Mouse (Mus musculus): ENCODE data around the gene Slc8a1. TPM values are rescaled to one million over a fixed set of nuclear protein-coding genes. Genes with fewer than 3 reads are reported as not detected.

Slc8a1 gene
- polyA plus RNA-seq, 1 experiment: 73.8 TPM

DNA sequence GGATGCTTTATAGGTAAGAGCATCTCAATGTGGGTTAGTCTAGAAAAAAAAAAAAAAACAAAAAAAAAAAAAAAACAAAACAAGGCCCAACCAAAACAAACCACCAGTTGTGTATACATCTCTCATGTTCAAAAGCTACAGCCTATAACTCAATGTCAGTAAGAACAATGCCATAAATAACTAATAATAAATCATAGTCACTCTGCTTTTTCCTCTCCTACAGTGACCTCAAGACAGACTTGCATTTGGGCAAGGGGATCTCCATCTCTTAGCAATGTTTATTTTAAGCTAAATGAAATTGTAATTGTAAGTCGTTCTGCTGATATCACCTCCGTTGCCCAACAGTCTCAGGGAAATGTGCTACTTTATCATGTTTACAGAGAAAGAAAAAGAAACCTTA, 132.1 kb downstream of the Slc8a1 start:
- H3K27ac ChIP-seq (ENCODE audit: insufficient read depth, low read depth, low read length): no peak overlapping the region
- TF ChIP-seq POLR2A (IDR thresholded peaks at IDR 0.05; ENCODE audit: insufficient read depth, low read depth, low read length) (no peak), CTCF (IDR thresholded peaks at IDR 0.05; ENCODE audit: insufficient read depth, low read depth, low read length) (no peak)
- peaks cover 2% of the 10 kb centered on the region; the same call in 1 of the 2 replicates for H3K4me1 ChIP-seq (ENCODE audit: control insufficient read depth, insufficient read depth, low read length)
- WGBS: 63% methylated on average over 2 of the region's 2 CpGs
- no peak overlapping the region for H3K4me3 ChIP-seq (ENCODE audit: insufficient read depth, low read depth, low read length)

DNA sequence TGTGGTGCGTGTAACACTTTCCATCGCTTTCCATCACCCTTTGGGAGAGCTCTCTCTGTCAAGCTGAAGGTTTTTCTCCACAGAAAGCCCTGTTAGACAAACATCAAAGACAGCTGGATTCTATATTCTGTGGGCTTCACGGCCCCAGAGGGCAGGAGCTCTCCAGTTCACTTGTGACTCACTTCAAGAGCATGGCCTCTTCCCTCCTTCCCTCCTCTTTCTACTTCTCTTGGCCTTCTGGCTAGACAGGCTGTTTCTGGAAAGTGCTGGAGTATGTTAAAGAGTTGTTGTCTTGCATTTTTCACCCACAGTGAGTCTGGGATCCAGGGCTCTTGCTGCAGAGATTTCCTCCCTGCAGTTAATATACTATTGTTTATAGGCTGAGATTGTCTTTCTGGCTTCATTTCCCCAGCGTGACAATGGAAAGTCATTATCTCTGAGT, 132.9 kb downstream of the Slc8a1 start:
- no peak overlapping the region for H3K4me3 ChIP-seq (ENCODE audit: insufficient read depth, low read depth, low read length)
- 58% methylated on average over 4 of the region's 4 CpGs for WGBS
- no peak overlapping the region for H3K27ac ChIP-seq (ENCODE audit: insufficient read depth, low read depth, low read length)
- TF ChIP-seq CTCF (IDR thresholded peaks at IDR 0.05; ENCODE audit: insufficient read depth, low read depth, low read length) (no peak), POLR2A (IDR thresholded peaks at IDR 0.05; ENCODE audit: insufficient read depth, low read depth, low read length) (no peak)
- H3K4me1 ChIP-seq (ENCODE audit: control insufficient read depth, insufficient read depth, low read length): peaks cover 2% of the 10 kb centered on the region; the same call in 1 of the 2 replicates

DNA sequence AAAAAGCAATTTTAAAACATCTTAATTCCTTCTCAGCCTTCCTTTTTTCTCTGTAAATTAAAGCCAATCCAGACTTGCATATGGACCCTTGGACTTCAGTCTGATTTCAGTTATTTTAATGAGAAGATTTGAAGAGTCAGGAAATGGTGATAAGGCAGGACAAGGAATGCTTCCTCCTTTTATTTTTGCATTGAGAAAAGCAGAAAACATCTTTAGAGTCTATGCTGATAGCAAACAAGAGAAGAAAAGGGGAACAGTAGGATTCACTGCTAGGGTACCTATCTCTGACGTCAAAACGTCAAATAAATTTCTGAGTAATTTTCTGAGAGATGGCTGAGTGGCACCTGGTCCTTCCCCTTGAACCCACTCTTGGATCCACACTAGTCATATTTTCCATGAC, 139.1 kb downstream of the Slc8a1 start:
- no peak for TF ChIP-seq POLR2A (IDR thresholded peaks at IDR 0.05; ENCODE audit: insufficient read depth, low read depth, low read length)
- no peak for TF ChIP-seq CTCF (IDR thresholded peaks at IDR 0.05; ENCODE audit: insufficient read depth, low read depth, low read length)
- Histone ChIP-seq H3K27ac (ENCODE audit: insufficient read depth, low read depth, low read length) (no peak overlapping the region), H3K4me1 (ENCODE audit: control insufficient read depth, insufficient read depth, low read length) (no peaks in the 10 kb centered on the region), H3K4me3 (ENCODE audit: insufficient read depth, low read depth, low read length) (no peak overlapping the region)
- WGBS: 93% methylated on average over 2 of the region's 2 CpGs

DNA sequence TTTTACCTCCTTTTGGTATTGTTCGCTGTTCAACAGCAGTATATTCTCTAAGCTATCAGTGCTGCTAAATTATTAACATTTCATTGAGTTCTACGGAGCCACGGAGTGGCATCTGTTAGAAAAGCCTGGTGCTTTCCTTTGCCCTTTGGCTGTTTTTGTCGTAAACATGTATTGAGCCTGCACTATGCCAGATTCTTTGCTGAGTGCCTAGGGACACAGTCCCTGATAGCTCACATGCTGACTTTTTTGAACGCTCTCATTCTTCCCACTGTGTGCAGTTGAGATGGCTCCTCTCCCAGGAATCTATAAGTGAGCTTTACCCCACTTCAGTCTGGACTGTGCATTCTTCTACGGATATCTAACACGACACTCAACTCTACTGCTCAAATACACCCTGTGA, 148.4 kb downstream of the Slc8a1 start:
- TF ChIP-seq POLR2A (IDR thresholded peaks at IDR 0.05; ENCODE audit: insufficient read depth, low read depth, low read length): no peak
- TF ChIP-seq CTCF (IDR thresholded peaks at IDR 0.05; ENCODE audit: insufficient read depth, low read depth, low read length): no peak
- WGBS: 76% methylated on average over 7 of the region's 7 CpGs
- Histone ChIP-seq H3K27ac (ENCODE audit: insufficient read depth, low read depth, low read length) (no peak overlapping the region), H3K4me1 (ENCODE audit: control insufficient read depth, insufficient read depth, low read length) (peaks cover 4% of the 10 kb centered on the region; the same call in 1 of the 2 replicates), H3K4me3 (ENCODE audit: insufficient read depth, low read depth, low read length) (no peak overlapping the region)

DNA sequence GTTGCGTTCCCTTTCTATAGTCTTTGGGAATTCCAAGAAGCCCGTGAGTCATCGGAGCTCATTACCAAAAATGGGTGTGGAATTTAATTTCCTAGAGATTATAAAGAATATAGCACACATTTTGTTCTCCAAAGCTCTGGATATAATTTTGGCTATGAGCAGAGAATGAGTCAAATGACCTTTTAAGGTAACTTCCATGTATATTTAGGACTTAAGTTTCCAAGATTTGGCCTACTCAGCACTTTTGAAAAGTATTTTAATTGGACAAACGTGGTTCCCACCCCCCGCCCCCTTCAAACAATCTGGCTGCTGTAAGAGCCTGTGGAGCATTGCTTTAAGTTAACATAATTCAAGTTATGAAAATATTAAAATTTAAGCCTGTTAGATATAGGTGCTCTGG, 151.4 kb downstream of the Slc8a1 start:
- TF ChIP-seq CTCF (IDR thresholded peaks at IDR 0.05; ENCODE audit: insufficient read depth, low read depth, low read length) (no peak), POLR2A (IDR thresholded peaks at IDR 0.05; ENCODE audit: insufficient read depth, low read depth, low read length) (no peak)
- WGBS: 65% methylated on average over 5 of the region's 5 CpGs
- H3K4me1 ChIP-seq (ENCODE audit: control insufficient read depth, insufficient read depth, low read length): peaks cover 4% of the 10 kb centered on the region; the same call in 1 of the 2 replicates
- H3K27ac ChIP-seq (ENCODE audit: insufficient read depth, low read depth, low read length): no peak overlapping the region
- H3K4me3 ChIP-seq (ENCODE audit: insufficient read depth, low read depth, low read length): no peak overlapping the region

DNA sequence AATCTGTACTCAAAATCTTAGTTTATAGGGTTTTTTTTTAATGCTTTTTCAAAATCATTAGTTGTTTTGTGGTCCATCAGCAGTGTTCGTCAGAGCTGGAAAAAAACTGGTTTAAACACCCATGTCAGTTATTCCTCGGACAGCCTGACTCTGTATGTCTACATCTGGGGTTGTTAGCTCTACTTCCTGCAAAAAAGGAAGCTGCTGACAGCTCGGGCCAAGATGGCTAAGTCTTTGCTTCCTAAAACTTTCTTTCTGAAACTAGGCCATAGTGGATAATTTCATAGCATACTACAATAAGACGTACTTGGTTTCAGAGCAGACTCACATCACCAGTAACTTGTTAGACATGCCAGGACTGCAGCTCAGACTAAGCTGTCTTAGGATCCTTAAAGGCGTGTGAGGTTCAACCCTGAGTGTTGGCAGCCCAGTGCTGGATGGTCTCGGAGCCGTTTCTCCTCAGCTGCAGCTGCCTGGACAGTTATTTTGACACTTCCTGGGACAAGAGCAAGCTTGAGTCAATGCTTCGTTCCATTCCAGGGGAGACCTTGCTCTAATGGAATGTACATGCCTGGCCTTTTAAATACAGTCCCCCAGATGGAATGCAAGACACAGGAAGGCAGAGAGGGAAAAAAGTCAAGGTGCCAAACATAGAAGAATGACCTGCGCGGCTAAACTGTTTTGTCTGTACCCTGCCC, 158.3 kb downstream of the Slc8a1 start:
- TF ChIP-seq CTCF (IDR thresholded peaks at IDR 0.05; ENCODE audit: insufficient read depth, low read depth, low read length) (no peak), POLR2A (IDR thresholded peaks at IDR 0.05; ENCODE audit: insufficient read depth, low read depth, low read length) (no peak)
- 72% methylated on average over 10 of the region's 10 CpGs for WGBS
- H3K27ac ChIP-seq (ENCODE audit: insufficient read depth, low read depth, low read length): no peak overlapping the region
- H3K4me1 ChIP-seq (ENCODE audit: control insufficient read depth, insufficient read depth, low read length): no peaks in the 10 kb centered on the region
- no peak overlapping the region for H3K4me3 ChIP-seq (ENCODE audit: insufficient read depth, low read depth, low read length)

DNA sequence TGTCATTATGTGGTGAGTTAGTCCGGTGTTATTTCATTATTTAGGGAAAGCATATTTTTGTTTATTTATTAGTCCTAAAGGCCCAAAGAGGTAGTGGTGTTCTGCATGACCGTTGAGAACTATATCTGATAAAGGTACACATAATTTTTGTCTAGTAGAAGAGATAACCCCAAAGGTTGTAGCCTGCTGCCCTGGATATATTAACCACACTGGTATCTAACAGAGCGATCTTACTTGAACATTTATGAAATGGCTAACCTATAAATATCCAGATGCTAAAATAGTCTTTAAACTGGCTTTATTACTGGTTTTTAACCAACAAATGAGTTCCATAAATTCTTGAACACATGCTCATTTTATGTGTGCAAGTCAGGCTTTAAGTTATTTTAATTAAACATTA, 161.3 kb downstream of the Slc8a1 start:
- TF ChIP-seq CTCF (IDR thresholded peaks at IDR 0.05; ENCODE audit: insufficient read depth, low read depth, low read length) (no peak), POLR2A (IDR thresholded peaks at IDR 0.05; ENCODE audit: insufficient read depth, low read depth, low read length) (no peak)
- Histone ChIP-seq H3K4me1 (ENCODE audit: control insufficient read depth, insufficient read depth, low read length) (no peaks in the 10 kb centered on the region), H3K4me3 (ENCODE audit: insufficient read depth, low read depth, low read length) (no peak overlapping the region), H3K27ac (ENCODE audit: insufficient read depth, low read depth, low read length) (no peak overlapping the region)
- 94% methylated on average over 3 of the region's 3 CpGs for WGBS

DNA sequence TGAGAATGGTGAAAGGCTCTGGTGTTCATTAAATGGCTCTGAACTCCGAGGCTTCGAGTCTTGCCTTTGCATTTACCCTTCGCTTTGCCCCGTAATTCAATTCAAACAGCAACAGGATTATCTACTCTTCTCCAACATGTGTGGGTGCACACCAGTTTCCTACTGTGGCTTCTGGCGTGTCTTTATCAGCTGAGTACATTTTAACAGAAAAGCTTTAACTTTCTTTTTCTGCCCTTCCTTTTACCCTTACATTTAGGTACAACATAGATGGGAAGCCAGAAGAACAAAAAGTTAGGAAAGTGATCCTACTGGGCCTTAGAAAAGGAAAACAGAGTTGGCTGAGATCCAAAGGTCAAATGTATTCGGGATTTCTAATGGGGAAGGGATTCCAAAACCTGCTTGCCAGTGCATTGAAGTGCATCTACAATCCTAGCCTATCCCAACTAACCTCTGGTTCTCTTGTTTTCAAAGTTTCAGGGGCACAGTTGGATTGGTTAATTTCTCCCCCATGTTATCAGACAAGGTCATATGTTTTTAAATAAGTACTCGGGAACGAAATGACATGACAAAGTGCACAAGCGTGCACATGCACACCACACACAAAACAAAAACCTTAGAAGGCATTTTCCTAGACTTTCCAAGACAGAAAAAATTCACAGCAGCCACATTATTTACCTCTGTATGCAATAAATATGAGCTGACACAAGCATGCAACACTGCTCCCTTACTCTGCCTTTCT, 172.4 kb downstream of the Slc8a1 start:
- WGBS: 55% methylated on average over 9 of the region's 9 CpGs
- H3K27ac ChIP-seq (ENCODE audit: insufficient read depth, low read depth, low read length): no peak overlapping the region
- no peaks in the 10 kb centered on the region for H3K4me1 ChIP-seq (ENCODE audit: control insufficient read depth, insufficient read depth, low read length)
- no peak overlapping the region for H3K4me3 ChIP-seq (ENCODE audit: insufficient read depth, low read depth, low read length)
- TF ChIP-seq POLR2A (IDR thresholded peaks at IDR 0.05; ENCODE audit: insufficient read depth, low read depth, low read length): no peak
- TF ChIP-seq CTCF (IDR thresholded peaks at IDR 0.05; ENCODE audit: insufficient read depth, low read depth, low read length): no peak

DNA sequence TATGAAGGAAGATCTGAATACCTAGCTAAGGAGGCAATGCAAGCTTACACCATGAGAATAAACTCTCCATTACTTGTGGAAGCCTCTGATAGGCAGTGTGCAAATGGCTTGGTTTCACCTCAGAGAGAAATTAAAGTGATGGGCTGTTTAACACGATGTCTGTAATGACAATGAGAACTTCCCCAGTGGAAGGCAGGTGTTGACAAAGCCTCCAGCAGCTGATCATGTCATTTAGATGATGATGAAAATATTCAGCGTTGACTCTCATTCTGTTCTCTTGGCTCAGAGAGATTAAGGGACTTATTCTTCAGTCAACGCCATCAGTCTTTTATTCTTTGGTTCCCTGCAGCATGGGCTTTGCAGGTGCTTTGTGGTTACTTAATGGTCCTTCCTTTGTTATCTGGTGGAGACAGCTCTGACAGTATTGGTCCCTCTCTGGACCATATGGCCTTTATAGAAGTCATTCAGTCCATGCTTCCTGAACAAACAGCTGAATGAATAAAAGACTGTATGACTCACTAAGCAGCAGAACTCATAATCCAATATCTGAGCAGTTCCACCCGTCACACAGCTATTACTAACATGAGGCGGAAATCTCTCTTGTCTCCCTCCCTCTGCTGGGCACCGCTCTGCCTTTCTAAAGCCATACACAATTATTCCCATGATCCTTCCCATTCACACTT, 184.0 kb downstream of the Slc8a1 start:
- Histone ChIP-seq H3K4me1 (ENCODE audit: control insufficient read depth, insufficient read depth, low read length) (no peaks in the 10 kb centered on the region), H3K4me3 (ENCODE audit: insufficient read depth, low read depth, low read length) (no peak overlapping the region), H3K27ac (ENCODE audit: insufficient read depth, low read depth, low read length) (no peak overlapping the region)
- 62% methylated on average over 6 of the region's 6 CpGs for WGBS
- TF ChIP-seq POLR2A (IDR thresholded peaks at IDR 0.05; ENCODE audit: insufficient read depth, low read depth, low read length) (no peak), CTCF (IDR thresholded peaks at IDR 0.05; ENCODE audit: insufficient read depth, low read depth, low read length) (no peak)
